Mouse (Mus musculus) adrenal gland, postnatal 4 days (tissue): ENCODE results near the gene Rbfox1. TPM values are rescaled to one million over a fixed set of nuclear protein-coding genes. Genes with fewer than 3 reads are reported as not detected.

ENCODE experiments used
- DNase-seq, 2 experiments: peaks; one replicate each; pipeline ENCODE4 v3.0.0; 2021 to 2022; ENCODE audit warnings: low spot score in 2 of 2, mixed read lengths in 2 of 2
- total RNA-seq, 2 experiments: library from RNA; stranded (reverse); gene quantifications; 2 replicates each; pipeline ENCODE4 v1.2.3; 2021

Gene Rbfox1
- total RNA-seq, 2 experiments from 2014 or later = 9.7 to 10.4 TPM

DNA sequence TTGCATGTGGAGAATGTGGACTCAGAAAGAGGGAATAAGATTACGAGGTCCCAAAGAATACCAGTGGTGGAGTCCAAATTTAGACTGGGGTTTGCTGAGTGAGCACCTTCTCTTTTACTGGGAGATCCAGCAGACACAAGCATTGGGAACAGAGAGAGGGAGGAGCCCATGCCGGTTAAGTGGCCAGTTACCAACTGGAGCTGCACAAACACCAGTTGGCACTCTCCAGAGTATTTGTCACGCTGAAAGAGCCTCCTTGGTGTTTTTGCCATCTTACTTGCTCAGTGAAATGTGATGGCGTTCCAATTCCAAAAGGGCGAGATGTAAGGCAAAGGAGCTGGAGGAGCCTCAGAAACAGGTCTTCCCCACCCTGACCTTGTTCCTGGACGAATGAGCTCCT, 1190.6 kb downstream of the Rbfox1 start:
- DNase-seq = no peak

- no peak for DNase-seq
Measured at GRCm38 (mm10) chr16:7076305-7076704, 1191.2 kb downstream of the Rbfox1 start.

GRCm38 (mm10) chr16:7076707-7077106, 1191.6 kb downstream of the Rbfox1 start:
- DNase-seq = no peak

DNA sequence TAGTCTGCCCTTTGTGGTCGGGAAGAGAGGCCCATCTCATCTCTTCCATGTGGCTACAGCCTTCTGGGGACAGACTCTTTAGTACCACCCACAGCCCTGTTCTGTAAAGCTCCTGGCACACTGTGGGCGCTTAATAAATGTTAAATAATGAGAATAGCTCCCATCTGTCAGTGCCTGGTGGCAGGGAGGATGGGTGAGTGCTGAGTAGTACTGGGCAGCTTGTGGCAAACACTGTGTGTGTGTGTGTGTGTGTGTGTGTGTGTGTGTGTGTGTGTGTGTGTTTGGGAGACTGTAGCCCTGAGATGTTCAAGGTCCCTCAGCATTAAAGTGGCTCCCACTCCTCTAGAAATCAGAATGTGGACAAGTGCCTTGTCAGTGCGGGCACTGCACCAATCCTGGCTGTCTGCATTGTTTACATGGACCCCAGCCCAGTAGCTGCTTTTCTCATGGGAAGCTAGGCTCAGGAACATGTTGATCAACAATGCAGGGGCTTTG, 1196.0 kb downstream of the Rbfox1 start:
- DNase-seq = no peak

GRCm38 (mm10) chr16:7081684-7082255, 1196.6 kb downstream of the Rbfox1 start:
- DNase-seq = no peak

- no peak for DNase-seq
Measured at GRCm38 (mm10) chr16:7083937-7084336, 1198.8 kb downstream of the Rbfox1 start.

- DNase-seq = no peak
Measured at GRCm38 (mm10) chr16:7088601-7089430, 1203.7 kb downstream of the Rbfox1 start.

DNA sequence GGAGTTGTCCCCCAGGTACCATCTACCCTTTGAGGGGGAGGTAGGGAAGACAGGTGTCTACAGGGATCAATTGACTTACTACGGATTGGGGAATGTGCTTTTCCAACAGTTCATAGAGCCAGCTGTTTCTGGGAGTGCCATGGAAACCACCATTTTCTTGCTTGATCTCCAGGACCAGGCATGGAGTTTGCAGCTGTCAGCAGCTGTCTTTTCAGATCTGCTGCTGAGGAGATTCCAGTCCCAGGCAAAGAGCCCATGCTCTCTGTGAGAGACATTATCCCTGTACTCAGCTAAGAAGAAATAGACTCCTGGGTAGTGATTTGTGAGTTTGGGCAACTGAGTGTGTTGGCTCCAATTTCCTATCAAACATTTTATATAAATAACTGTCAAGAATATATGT, 1204.3 kb downstream of the Rbfox1 start:
- no peak for DNase-seq

- DNase-seq = no peak
Measured at GRCm38 (mm10) chr16:7090205-7090604, 1205.0 kb downstream of the Rbfox1 start.

GRCm38 (mm10) chr16:7092811-7093210, 1207.7 kb downstream of the Rbfox1 start:
- DNase-seq = no peak

GRCm38 (mm10) chr16:7093686-7094085, 1208.5 kb downstream of the Rbfox1 start:
- no peak for DNase-seq

- no peak for DNase-seq
Measured at GRCm38 (mm10) chr16:7094181-7094749, 1209.1 kb downstream of the Rbfox1 start.

DNA sequence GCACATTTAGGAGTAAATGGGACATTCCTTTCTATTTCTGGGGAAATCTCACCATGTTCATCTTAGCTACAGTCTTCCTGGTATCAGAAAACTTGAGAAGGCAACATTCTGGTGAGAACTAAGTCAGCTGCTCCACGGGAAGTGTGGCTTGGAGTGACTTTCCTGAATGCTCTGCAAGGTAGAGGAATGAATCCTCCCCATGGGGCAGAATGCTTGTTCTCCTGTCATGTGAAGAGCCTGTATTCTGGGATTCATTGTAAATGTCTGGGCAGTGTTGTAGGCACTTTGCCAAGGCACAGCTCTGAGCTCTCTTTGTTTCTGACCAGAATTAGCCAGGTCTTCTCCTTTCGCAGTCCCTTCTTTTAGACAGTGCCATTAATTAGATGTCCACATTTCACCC, 1211.9 kb downstream of the Rbfox1 start:
- no peak for DNase-seq

GRCm38 (mm10) chr16:7097951-7098710, 1213.0 kb downstream of the Rbfox1 start:
- no peak for DNase-seq

DNA sequence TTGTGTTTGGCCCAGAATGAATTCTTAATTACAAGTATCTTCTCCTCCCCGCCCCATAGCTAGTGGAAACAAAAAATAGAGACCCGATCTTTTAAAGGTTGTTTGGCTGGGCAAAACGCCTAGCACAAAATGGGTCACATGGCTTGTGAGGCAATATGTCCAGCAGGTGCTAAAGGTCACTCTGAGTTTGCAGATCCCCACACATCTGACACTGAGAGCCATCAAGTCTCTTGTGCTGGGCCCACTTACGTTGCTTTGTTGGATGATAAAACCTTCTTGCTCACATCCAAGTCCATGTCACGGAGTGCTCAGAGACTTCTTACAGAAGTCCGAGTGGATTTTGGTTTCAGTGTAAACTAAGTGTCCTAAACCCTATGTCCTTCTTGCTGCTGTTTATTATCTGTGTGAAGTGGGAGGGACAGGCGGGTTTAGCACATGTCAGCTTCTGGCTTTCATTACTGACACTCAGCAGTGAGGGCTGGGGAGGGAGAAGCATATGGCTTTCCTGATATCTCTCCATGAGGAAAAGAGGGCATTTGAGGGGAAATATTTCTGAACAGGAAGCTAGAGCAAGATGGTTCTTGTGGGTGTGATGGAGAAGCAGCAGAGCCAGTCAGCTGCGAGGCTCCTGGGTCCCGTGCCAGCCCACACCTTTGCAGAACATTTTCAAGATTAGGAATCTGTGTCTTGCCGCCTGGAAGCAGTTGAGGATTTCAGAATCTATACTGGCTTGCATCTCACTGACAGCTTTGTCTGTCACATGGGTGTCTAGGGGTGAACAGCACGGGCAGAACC, 1214.5 kb downstream of the Rbfox1 start:
- DNase-seq = no peak

GRCm38 (mm10) chr16:7102486-7102885, 1217.3 kb downstream of the Rbfox1 start:
- DNase-seq = no peak

- DNase-seq = no peak
Measured at GRCm38 (mm10) chr16:7103301-7103700, 1218.1 kb downstream of the Rbfox1 start.

- no peak for DNase-seq
Measured at GRCm38 (mm10) chr16:7106450-7107015, 1221.4 kb downstream of the Rbfox1 start.

GRCm38 (mm10) chr16:7115945-7116344, 1230.8 kb downstream of the Rbfox1 start:
- DNase-seq = no peak

- no peak for DNase-seq
Measured at GRCm38 (mm10) chr16:7129591-7129990, 1244.4 kb downstream of the Rbfox1 start.
